Mouse (Mus musculus) Patski (cell line): Measurements from ENCODE around the gene Il10rb. TPM values are rescaled to one million over a fixed set of nuclear protein-coding genes. Genes with fewer than 3 reads are reported as not detected.
A peak's percentile ranks its signal among the peaks of the same experiment; 100 is the strongest.

Source experiments
- ATAC-seq: fragments of 100-300 bp; one replicate; pipeline ENCODE4 v1.8.0; 2021
- CTCF ChIA-PET: fragments of 350-600 bp; sonication (Branson Sonifier 250); formaldehyde crosslinking; loops from one replicate; lab custom pipeline; 2022; ENCODE audit warnings: inconsistent platforms; lab: Charles Lee
- POLR2A ChIA-PET: fragments of 350-600 bp; sonication (Branson Sonifier 250); formaldehyde crosslinking; loops from one replicate; lab custom pipeline; 2022; ENCODE audit warnings: antibody characterized with exemption, inconsistent platforms; lab: Charles Lee
- DNase-seq: peaks from one replicate; pipeline ENCODE4 v3.0.0-alpha.2; 2011; ENCODE audit warnings: low read depth, low spot score
- H3K27me3 ChIP-seq: fragments of 371-371 bp; one replicate; pipeline ENCODE4 v1.5.1; 2021
- CTCF ChIP-seq: fragments of 100-300 bp; IDR thresholded peaks from one replicate; pipeline ENCODE4 v1.5.1; 2021
- in situ Hi-C: fragments of 300-500 bp; cut with MboI; formaldehyde crosslinking; loops from 3 replicates; pipeline ENCODE4 v1.11.1; 2018; ENCODE audit warnings: low pct_unique_long_range_greater_than_20kb, mixed read lengths
- polyA plus RNA-seq: library from polyadenylated mRNA; unstranded; gene quantifications from one replicate; pipeline ENCODE4 v1.2.3, GENCODE M21; 2021

The Il10rb gene
- polyA plus RNA-seq, 1 experiment from 2014 or later = 50.0 TPM

DNA sequence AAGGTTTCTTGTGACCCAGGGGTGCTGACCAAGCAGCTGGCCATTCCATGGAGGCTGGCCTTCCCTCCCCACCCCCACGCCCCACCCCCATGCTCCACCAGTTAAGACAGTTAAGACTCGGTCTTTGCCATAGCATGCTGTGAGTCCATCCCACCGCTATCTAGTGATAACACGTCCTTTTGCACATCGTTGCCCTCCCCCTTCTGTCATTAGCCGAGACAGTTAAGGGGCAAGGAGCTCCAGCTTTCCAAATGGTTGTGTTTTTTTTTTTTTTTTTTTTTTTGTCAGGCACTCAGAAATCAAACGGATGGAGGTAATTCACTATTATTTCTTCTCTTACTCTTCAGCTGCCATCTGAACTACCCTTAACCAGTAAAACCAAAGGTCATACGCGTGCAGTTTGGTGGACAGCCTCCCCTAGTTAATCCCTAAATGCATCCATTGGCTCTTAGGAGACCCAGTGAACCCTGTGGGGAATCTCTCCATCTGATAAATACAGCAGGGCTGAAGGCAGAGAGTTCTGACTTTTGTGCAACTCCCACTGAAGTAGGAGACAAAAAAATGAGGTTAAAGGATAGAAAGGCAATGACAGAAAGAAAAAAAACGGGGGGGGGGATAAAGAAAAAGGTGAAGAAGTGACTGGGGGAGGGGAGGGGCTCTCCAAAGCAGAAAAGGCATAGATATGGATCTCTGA lies 9.0 kb upstream of the Il10rb start:
- ATAC-seq (no peak), DNase-seq (no peak)
- no peaks in the 10 kb centered on the region for H3K27me3 ChIP-seq
- POLR2A ChIA-PET = no interaction called here
- CTCF ChIA-PET = no interaction called here
- no peak for TF ChIP-seq CTCF
- in situ Hi-C loops = no loop called here

DNA sequence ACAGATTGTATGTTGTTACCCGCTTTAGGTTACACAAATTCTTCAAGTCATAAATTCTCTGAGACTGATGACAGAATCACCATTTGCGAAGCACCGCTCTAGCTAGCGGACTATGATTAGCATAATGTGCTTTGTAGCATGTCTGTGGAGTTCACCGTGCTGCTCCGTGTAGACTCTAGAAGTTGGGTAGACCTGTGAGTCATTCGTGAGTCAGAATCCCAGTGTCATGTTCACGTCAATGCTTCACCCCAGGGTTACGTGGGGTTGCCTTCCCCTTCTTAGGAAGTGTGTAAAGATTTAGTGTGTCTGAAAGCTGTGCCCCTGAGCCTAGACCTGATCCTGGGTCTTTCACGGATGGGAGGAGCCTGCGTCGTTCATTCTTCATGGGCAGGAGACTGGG lies 7.9 kb upstream of the Il10rb start:
- no peak for TF ChIP-seq CTCF
- ChIA-PET CTCF (no interaction called here), POLR2A (no interaction called here)
- in situ Hi-C loops = no loop called here
- DNase-seq (peak; percentile 43), ATAC-seq (peak; percentile 84)
- H3K27me3 ChIP-seq = no peaks in the 10 kb centered on the region

DNA sequence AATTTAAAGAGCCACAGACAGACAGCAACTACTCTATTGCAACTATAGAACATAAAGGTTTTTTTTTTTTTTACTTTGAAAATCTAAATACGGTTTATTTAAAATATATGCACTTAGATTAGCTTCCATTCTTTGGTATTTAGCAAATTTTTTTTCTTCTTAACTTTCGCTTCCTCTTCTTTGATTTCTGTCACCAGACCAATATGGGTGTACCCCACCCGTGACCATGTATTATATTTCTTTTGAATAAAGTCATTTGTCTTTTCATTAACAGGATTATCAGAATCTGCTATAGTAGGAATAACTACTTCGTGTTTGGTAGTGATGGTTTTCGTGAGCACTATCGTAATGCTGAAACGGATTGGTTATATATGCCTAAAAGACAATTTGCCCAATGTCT lies 7.0 kb upstream of the Il10rb start:
- TF ChIP-seq CTCF = no peak
- ChIA-PET POLR2A (no interaction called here), CTCF (no interaction called here)
- ATAC-seq (no peak), DNase-seq (no peak)
- in situ Hi-C loops = no loop called here
- H3K27me3 ChIP-seq = no peaks in the 10 kb centered on the region

GRCm38 (mm10) chr16:91401569-91402165 lies 4.3 kb upstream of the Il10rb start:
- in situ Hi-C loops = no loop called here
- no peak for TF ChIP-seq CTCF
- ChIA-PET CTCF (interaction anchor here (0.7 kb wide), 1 partner anchor 180 kb away, joined by 3 read pairs; no protein-coding TSS in a partner anchor), POLR2A (interaction anchor here (0.7 kb wide), 1 partner anchor 1381 kb away, joined by 3 read pairs; no protein-coding TSS in a partner anchor)
- no peak for DNase-seq
- ATAC-seq = no peak
- H3K27me3 ChIP-seq = no peaks in the 10 kb centered on the region

- POLR2A ChIA-PET = no interaction called here
- TF ChIP-seq CTCF = no peak
Observed at GRCm38 (mm10) chr16:91403784-91404183, 2.2 kb upstream of the Il10rb start.

GRCm38 (mm10) chr16:91404187-91404586 lies 1.8 kb upstream of the Il10rb start:
- ChIA-PET POLR2A (no interaction called here), CTCF (no interaction called here)
- ATAC-seq (no peak), DNase-seq (no peak)
- no peak for TF ChIP-seq CTCF
- in situ Hi-C loops = no loop called here
- no peaks in the 10 kb centered on the region for H3K27me3 ChIP-seq

More at GRCm38 (mm10) chr16:91403784-91404183, 2.2 kb upstream of the Il10rb start:
- DNase-seq (no peak), ATAC-seq (no peak)
- no peaks in the 10 kb centered on the region for H3K27me3 ChIP-seq
- in situ Hi-C loops = no loop called here
- CTCF ChIA-PET = no interaction called here

DNA sequence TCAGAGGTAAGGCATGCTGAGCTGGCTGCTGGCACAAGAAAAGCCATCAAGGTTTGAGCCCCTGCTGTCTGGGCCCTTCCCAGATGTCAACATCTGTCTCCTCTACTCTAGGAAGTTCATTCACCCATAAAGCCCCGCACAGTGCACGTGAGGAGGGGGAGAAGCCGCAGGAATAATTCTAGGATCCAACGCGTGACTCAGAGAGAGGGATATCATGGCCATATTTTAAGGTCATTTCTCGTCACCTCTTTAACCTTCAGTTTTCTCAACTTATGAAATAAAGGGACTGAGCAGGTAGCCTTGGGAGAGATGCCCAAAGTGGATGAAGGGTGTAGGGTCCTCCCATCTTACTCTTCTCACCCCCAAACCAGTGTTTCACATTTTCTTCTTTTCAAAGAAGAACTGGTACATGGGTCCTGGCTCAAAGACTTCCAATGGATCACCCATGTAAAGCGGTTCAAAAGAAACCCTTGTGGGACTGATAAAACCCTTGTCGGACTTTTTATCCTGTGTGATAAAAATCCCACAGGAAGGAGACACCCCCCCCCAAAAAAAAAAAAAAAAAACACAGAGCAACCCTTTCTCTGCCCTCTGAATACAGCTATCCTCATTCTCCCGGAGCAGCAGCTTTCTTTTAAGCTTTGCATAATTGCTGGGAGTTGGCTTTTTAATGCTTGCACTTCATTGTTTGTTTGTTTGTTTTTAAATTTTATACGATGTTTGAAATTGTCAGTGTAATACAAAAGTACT lies 961 bp upstream of the Il10rb start:
- no peaks in the 10 kb centered on the region for H3K27me3 ChIP-seq
- TF ChIP-seq CTCF = no peak
- in situ Hi-C loops = no loop called here
- no peak for ATAC-seq
- ChIA-PET POLR2A (interaction anchor here (0.9 kb wide), 1 partner anchor 42 kb away, joined by 4 read pairs; no protein-coding TSS in a partner anchor), CTCF (interaction anchor here (1.2 kb wide), 2 partner anchors 10 to 71 kb away, joined by 3 to 4 read pairs; no protein-coding TSS in a partner anchor)
- DNase-seq = no peak

- DNase-seq (no peak), ATAC-seq (peak; percentile 69)
- no peak for TF ChIP-seq CTCF
- ChIA-PET CTCF (interaction anchor here (1.0 to 1.3 kb wide), 3 partner anchors 12 to 54 kb away, joined by 3 to 4 read pairs (median 3); no protein-coding TSS in a partner anchor), POLR2A (interaction anchor here (0.7 to 1.0 kb wide), 2 partner anchors 13 to 105 kb away, joined by 3 read pairs; no protein-coding TSS in a partner anchor)
- in situ Hi-C loops = no loop called here
- H3K27me3 ChIP-seq = no peaks in the 10 kb centered on the region
Observed at GRCm38 (mm10) chr16:91406585-91407220, 739 bp downstream of the Il10rb start.

DNA sequence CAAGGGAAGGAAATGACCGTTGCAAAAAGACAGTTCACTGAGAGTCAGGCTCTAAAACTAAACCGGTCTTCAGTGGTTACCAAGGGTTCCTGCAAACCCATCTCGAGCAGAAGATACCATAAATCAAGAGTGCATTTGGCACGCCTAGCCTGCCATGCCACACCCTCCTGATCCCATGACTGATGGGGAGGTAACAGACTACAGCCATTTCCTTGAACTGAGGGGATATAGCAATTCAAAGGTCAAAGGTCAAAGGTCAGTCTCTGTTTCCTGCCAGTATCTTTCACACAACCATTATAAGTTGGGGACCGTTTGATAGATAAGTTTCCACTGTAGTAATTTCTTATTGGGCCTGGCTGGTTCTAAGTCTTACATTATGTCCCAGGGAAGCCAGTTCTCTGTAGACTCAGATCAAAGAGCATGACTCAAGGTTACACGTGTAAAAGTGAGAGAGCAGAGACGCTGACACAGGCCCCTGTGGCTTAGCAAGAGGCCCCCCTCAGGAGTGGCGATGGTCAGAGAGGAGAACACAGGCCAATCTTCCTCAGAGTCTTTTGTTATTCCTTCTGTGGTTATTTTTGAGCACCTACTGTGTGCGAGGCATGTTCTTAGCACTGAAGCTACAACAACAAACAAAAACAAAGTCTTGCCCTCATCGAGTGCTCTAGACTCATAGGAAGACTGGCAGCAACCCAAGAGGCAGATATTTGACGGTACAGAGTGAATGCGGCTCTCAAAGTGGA lies 7.3 kb downstream of the Il10rb start:
- in situ Hi-C loops = loop anchor here (5.0 kb wide), 1 partner anchor 69 kb away; no protein-coding TSS in a partner anchor
- no peaks in the 10 kb centered on the region for H3K27me3 ChIP-seq
- ChIA-PET POLR2A (no interaction called here), CTCF (no interaction called here)
- ATAC-seq = no peak
- no peak for TF ChIP-seq CTCF
- no peak for DNase-seq
